Mouse (Mus musculus) CH12F3 (cell line): ENCODE results near the gene Dhx37.

ENCODE experiments used
- in situ Hi-C: fragments of 300-500 bp; cut with MboI; formaldehyde crosslinking; loops from 2 replicates; pipeline ENCODE4 v1.14.3; 2020; ENCODE audit warnings: low sequenced_read_pairs

Dhx37 gene

DNA sequence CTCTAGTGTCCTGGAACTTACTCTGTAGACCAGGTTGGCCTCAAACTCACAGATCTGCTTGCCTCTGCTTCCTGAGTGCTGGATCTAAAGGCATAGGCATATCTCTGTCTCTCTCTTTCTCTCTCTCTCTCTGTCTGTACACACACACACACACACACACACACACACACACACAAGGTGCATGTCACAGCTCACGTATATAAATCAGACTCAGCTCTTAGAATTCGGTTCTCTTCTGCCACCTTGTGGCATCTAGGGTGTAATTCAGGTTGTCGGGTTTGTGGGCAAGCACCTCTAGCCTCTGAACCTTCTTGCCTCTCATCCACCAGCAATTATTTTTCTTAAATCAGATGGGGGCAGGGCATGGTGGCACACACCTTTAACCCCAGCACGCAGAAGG, 65.4 kb downstream of the Dhx37 start:
- in situ Hi-C loops: loop anchor here (10.0 kb wide), 1 partner anchor 94 kb away; no protein-coding TSS in a partner anchor

DNA sequence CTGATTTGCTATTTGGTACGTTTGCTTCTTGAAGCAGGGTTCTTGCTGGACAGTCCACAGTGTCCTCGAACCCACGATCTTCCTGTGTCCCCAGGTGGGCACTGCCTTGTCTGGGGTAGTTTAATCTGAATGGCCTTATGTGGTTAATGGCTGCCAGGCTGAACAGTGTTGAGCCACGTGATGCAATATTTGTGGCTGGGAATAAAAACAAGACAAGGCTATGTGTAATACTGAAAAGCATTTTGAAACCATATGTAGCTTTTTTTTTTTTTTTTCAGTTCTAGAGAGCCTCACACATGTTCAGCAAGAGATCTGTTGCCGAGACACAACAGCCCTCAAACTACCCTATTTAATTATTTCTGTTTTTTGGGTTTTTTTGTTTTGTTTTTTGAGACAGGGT, 65.8 kb downstream of the Dhx37 start:
- in situ Hi-C loops: loop anchor here (10.0 kb wide), 1 partner anchor 93 kb away; no protein-coding TSS in a partner anchor

DNA sequence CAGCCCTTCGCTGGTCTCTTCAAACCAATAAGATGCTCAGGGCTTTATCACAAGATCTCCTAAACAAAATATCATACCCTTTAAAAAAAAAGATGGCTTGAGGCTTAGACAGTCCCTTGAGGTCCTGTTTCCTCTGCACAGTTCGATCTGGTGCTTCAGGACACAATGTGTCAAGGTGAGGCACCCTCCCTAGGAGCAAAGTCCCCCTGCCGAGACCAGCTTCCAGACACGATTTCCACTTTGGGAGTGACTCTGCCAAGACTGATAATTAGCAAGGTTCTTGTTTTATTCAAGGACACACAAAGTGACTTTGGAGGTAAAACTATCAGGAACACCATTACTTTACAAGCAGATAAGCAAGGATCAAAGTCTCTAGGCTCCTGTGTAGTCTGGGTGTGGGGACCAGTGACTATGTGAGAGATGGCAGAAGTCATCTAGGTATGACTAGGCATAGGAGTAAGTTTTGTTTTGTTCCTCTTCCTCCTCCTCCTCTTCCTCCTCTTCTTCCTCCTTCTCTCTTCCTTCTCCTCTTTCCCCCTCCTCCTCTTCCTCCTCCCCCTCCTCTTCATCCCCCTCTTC, 69.0 kb downstream of the Dhx37 start:
- in situ Hi-C loops: loop anchor here (10.0 kb wide), 1 partner anchor 90 kb away; no protein-coding TSS in a partner anchor

DNA sequence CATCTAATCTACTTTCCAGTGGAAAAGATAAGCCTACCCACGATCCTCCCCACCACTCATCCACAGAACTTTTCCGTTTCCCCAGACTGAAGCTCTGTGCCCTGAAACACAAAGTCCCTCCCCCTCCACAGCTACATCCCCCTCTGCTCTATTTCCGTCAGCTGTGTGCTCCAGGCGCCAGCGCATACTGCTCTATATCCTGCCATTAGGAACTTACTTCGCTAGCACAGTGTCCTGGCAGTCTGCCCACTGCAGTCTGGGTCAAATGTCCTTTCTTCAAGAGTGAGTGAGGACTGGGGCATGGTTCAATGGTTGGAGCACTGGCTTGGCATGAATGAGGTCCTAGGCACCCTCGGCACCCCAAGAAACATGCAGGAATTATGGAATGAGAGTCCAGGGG, 70.0 kb downstream of the Dhx37 start:
- in situ Hi-C loops: loop anchor here (10.0 kb wide), 1 partner anchor 89 kb away; no protein-coding TSS in a partner anchor
